Mouse (Mus musculus): ENCODE data around the gene Wfdc16. TPM values are rescaled to one million over a fixed set of nuclear protein-coding genes. Genes with fewer than 3 reads are reported as not detected.
"Not testable (repeated sequence)": the region's sequence is repeated elsewhere in the genome, so short reads cannot be mapped to it uniquely, and the experiment has no call there.

Wfdc16 gene
- polyA plus RNA-seq (2012; rRNA removed), result not detected in 2 replicates

DNA sequence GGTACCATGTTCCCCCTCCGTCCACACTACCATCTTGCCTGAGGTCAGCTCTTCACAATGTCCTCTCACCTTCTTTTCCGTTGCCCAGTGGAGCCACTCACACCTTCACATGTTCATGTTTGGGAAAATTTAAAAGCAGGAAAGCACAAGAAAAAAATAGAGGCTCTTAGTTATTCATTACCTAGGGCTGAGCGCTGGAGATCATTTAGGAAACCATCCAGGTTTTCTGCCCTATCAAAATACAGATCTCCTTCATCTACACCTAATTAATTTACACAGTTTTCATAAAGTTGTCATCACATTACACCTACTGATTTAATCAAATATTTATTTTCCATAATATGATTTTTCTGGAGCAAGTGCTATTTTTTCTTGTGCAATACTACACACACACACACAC lies at the start of gene Wfdc16:
Gene Wfdc16 (minus strand): TSS at position 101 of the 400 bp plus-strand sequence.
- no peak for DNase-seq (ENCODE audit: low spot score)

DNA sequence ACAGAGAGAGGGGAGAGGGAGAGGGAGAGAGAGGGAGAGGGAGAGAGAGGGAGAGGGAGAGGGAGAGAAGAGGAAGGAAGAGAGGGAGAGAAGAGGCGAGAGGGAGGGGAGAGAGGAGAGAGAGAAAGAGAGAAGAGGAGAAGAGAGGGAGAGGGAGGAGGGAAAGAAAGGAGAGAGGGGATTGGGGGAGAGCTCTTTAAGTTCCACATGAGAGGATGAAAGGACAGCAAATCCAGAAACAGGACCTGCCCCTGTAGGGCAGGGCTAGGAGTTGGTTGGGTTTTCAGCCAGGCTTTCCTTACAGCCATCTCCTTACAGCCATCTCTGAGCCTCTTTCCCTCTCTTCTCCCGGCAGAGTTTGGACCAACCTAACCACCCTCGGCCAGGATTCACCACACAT lies 46.2 kb upstream of the Wfdc16 start, which contains the start of gene Wfdc13:
Gene Wfdc13 (plus strand): TSS at position 301 of the 400 bp plus-strand sequence.
- no peak for DNase-seq (ENCODE audit: low spot score)

DNA sequence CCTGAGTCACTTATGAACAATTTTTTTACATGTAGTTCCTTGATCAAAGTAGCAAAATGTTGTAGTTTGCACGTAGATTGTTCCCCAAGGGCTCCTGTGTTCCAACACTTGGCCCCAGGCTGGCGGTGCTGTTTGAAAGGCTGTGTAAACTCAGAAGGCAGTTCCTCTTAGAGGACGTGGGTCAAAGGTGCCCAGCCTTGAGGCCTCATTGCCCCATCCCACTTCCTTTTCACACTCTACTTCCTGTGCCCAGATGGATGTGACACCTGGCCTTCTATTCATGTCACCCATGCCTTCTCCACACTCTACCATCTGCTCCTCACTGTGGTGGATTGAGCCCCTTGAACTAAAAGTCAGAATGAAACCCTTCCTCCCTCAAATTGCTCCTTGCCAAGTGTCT lies 41.3 kb upstream of the Wfdc16 start:
- DNase-seq (ENCODE audit: low spot score), result no peak

GRCm38 (mm10) chr2:164678848-164679625 lies 40.4 kb upstream of the Wfdc16 start:
- DNase-seq (ENCODE audit: low spot score), result peak; percentile 25

DNA sequence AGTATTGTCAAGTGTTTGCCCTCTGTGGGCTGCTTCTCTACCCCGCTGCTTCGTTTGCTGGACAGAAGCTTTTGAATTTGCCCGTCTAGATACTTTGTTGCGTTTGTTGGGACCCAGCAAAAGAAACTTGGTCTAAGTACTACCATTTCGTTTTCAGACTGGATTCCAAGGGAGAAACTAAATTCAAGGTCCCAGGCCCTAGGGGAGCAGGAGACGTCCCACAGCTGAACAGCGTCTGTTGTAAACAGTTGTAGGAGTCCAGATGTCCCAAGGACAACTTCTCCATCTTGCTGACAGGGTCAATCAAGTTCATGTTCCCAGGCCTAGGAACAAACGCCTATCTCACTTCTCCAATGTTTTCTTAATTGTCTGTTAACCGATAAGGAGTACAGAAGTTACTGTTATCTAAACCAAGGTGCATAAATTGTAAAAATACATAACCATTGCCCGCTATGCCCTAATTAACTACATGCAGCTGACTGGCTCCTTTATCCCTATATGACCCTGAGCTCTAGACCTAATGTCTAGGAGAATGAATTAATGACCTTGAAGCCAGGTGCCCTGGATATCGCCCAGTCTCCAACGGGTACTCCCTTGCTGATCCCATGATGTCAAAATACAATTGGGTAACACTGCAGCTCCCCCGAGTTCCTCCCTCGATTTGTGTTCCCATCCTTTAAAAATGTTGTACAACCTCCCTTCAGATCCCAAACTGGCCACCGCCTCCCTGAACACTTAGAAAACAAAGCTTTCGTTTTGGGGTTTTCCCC lies 38.5 kb upstream of the Wfdc16 start:
- no peak for DNase-seq (ENCODE audit: low spot score)

DNA sequence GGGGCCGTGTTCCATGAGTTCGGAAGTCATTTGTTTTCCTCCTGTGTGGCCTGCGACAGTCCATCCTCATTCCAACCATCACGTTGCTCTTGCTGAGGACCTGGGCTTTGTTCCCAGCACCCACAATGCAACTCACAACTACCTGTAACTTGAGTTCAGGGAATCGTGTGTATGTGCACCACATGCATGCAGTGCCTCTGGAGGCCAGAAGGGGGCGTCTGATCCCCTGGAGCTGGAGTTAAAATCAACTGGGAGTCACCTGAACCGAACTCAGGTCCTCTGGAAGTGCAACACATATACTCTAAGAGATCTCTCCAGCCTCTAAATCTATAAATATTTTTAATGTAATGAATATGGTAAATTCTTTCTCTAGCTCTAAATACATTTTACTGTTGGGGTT lies 37.5 kb upstream of the Wfdc16 start:
- DNase-seq (ENCODE audit: low spot score), result no peak

DNA sequence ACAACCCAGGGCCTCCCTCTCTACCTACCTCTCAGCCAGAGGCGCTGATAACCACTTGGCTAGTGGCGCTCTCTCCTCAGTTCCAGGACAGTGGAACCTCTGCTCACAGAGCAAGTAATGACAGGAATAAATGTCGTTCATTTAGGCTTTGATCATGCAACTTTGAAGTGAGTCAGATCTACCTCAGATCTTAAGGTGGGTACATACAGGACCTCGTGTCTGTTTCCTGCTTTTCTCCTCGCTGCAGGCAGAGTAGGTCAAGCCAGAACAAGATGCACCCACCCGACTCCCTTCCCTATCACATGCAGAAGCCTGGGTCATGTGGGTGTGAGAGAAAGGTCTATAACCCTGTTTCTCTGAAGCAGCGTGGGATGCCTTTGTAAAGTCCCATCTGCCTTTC lies 35.4 kb upstream of the Wfdc16 start, which contains the start of gene Wfdc11:
Gene Wfdc11 (minus strand): TSS at position 101 of the 400 bp plus-strand sequence.
- DNase-seq (ENCODE audit: low spot score), result no peak

- DNase-seq (ENCODE audit: low spot score), result no peak
Measured at GRCm38 (mm10) chr2:164670938-164671337, 32.3 kb upstream of the Wfdc16 start.

DNA sequence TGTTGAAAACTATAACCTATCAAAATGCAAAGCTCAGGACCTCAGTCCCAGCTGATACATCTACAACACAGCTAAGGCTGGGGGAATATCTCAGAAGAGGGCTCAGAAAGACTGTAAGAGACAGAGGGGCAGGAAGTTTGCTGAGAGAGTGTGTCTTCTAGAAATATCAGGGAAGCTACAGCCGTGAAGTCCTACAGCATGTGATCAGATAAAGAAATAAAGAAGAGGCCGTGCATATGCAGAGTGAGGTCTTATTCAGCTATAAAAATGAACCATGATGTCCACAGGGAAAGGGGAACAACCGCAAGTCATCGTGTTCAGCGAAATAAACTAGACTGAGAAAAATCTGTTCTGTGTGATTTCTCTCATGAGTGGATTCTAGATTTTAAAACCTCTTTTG lies 31.7 kb upstream of the Wfdc16 start:
- DNase-seq (ENCODE audit: low spot score), result no peak

DNA sequence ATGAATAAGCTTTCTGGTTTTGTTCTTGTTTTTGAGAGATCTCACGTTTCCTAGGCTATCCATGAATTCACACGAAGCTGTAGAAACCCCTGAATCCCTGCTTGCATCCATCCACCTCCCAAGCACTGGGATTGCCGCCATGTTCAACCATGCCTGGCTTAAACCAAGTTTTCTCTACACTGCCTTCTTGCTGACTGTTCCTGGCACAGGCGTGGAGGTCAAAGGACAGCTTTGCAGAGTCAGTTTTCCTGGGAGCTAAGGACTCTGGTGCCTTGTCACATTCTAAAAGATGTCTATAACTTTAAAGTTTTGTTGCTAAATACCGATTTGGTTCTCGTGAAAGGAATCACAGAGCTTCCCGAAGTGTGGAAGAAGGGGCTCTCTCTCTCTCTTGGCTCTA lies 26.3 kb upstream of the Wfdc16 start:
- no peak for DNase-seq (ENCODE audit: low spot score)

DNA sequence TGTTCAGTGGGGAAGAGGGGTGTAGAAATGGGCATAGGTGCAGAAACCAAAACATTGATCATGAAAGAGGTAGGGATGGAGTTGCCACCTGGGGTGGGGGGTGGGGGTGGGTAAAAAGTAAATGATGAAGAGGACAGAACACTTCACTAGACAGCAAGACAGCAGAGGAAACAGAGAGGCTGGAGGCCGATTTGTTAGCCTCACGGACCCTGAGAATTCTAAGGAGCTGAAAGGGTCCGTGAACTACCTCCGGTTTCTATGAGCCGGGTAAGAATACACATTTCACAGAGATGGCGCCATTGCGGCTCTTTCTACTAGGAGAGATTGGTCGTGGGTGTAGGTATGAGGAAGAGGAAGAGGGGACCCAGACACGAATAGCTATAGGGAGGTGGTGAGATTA lies 17.9 kb upstream of the Wfdc16 start, which contains the start of gene Wfdc9:
Gene Wfdc9 (minus strand): TSS at position 101 of the 400 bp plus-strand sequence.
- DNase-seq (ENCODE audit: low spot score), result no peak

GRCm38 (mm10) chr2:164655858-164656257 lies 17.3 kb upstream of the Wfdc16 start, which contains the start of gene Wfdc10:
Gene Wfdc10, plus strand, starts transcription at chr2:164656046.
- no peak for DNase-seq (ENCODE audit: low spot score)

GRCm38 (mm10) chr2:164641881-164642673 lies 3.5 kb upstream of the Wfdc16 start:
- no peak for DNase-seq (ENCODE audit: low spot score)

GRCm38 (mm10) chr2:164641129-164641528 lies 2.5 kb upstream of the Wfdc16 start:
- DNase-seq (ENCODE audit: low spot score), result no peak

- DNase-seq (ENCODE audit: low spot score), result no peak
Measured at GRCm38 (mm10) chr2:164635266-164635665, 3.3 kb downstream of the Wfdc16 start.

DNA sequence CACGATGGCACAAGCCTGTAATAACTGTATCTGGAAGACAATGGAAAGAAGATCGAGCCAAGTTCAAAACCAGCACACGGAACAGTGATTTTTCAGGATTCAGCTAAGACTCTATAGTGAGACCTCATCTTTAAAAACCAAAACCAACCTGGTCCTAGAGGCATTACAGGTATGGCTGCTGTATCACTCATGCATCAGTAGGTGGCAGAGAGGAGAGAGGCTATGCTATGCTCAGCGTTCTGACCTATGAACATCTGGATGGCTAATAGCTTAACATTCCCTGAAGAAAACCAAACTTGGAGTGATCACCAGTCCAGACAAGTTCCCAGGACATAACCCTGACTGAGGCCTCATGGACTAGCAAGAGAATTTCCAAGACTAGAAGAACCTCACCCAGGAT lies 16.8 kb downstream of the Wfdc16 start:
- no peak for DNase-seq (ENCODE audit: low spot score)

DNA sequence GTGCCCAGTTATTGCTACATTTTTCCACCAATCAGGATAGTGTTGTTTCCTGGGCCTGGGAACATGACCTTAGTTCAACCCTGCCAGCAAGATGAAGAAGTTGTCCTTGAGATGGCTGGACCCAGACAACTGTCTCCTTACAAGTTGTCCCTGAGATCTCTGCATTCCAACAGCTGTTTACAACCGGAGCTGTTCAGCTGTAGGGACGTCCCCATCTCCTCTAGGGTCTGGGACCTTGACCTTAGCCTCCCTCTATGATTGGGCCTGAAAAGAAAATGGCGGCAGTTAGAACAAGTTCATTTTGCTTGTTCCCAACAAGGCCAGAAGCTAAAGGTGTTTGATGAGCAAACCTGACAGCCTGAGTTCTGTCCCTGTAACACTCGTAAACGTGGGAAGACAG lies 19.5 kb downstream of the Wfdc16 start:
- no peak for DNase-seq (ENCODE audit: low spot score)

DNA sequence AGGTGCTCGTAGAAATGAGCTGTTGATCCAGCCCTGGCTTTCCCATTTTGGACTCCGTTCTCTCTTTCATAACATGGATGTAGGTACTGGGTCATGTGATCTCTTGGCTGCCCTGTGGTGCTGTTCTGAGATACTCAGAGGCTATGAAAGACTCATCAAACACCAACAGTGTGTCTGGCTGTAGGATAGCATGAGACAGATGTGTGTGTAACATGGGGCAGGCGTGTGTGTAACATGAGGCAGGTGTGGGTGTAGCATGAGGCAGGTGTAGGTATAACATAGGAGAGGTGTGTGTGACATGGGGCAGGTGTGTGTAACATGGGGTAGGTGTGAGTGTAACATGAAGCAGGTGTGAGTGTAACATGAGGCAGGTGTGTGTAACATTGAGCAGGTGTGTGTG lies 23.2 kb downstream of the Wfdc16 start:
- DNase-seq (ENCODE audit: low spot score), result no peak

- not testable (repeated sequence) for DNase-seq (ENCODE audit: low spot score)
Measured at GRCm38 (mm10) chr2:164613471-164613870, 25.1 kb downstream of the Wfdc16 start, which contains the start of the genes Wfdc6b and Wfdc8. Gene Wfdc6b, plus strand, starts transcription at chr2:164613522. Gene Wfdc8, minus strand, starts transcription at chr2:164613626.

DNA sequence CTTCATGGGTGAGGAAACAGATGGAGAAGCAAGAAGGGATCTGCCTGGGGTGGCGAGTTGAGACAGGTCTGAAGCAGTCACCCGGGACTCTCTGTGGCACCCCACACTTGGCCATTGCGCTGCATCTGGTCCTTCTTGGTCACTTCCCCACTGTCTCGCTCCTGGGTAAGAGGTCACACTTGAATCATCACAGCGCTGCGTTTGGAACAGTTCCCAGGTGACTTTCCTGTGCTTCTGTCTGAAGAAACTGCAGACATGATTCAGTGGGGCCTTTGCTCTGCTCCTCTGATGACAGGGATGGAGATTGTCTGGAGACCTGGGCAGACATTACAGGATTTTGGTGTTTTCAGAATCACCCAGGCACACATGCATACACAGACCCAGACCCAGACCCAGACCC lies 29.8 kb downstream of the Wfdc16 start:
- no peak for DNase-seq (ENCODE audit: low spot score)

- no peak for DNase-seq (ENCODE audit: low spot score)
Measured at GRCm38 (mm10) chr2:164604411-164604810, 34.2 kb downstream of the Wfdc16 start.

- no peak for DNase-seq (ENCODE audit: low spot score)
Measured at GRCm38 (mm10) chr2:164603482-164603881, 35.1 kb downstream of the Wfdc16 start.
